ENCODE assay signal across 14 mouse cellular contexts in genomic region chr6:21722238-21722637, GRCm38 (mm10).
"Had no signal": no experiment of that assay in that cellular context is flagged by ENCODE, and none has a peak within 500 bp of the region (broad histone marks: within the 10 kb centered on the region; RNA-seq: fewer than 3 reads in every experiment).

No protein-coding gene starts in this region.

- H3K27me3 ChIP-seq: limb, embryonic 13.5 days; liver, embryonic 12.5 days; liver, embryonic 15.5 days; midbrain, embryonic 12.5 days; midbrain, embryonic 15.5 days; stomach, embryonic 15.5 days had no signal

- H3K36me3 ChIP-seq: limb, embryonic 10.5 days; limb, embryonic 13.5 days; liver, embryonic 12.5 days; liver, embryonic 15.5 days; midbrain, embryonic 12.5 days; midbrain, embryonic 15.5 days; stomach, embryonic 15.5 days had no signal

- H3K9ac ChIP-seq: limb, embryonic 13.5 days; liver, embryonic 12.5 days; liver, embryonic 15.5 days; midbrain, embryonic 12.5 days; midbrain, embryonic 15.5 days; stomach, embryonic 15.5 days had no signal

- H3K4me1 ChIP-seq: limb, embryonic 10.5 days; liver, embryonic 12.5 days; liver, embryonic 15.5 days; midbrain, embryonic 12.5 days; midbrain, embryonic 15.5 days; stomach, embryonic 15.5 days had no signal

- H3K4me3 ChIP-seq: limb, embryonic 10.5 days; limb, embryonic 13.5 days; liver, embryonic 12.5 days; liver, embryonic 15.5 days; midbrain, embryonic 12.5 days; midbrain, embryonic 15.5 days; stomach, embryonic 15.5 days had no signal

- H3K9me3 ChIP-seq: limb, embryonic 10.5 days; limb, embryonic 13.5 days; liver, embryonic 12.5 days; liver, embryonic 15.5 days; midbrain, embryonic 12.5 days; midbrain, embryonic 15.5 days; stomach, embryonic 15.5 days had no signal

- H3K4me2 ChIP-seq: limb, embryonic 13.5 days; liver, embryonic 12.5 days; liver, embryonic 15.5 days; midbrain, embryonic 12.5 days; midbrain, embryonic 15.5 days; stomach, embryonic 15.5 days had no signal

- H3K27ac ChIP-seq: limb, embryonic 10.5 days; limb, embryonic 13.5 days; liver, embryonic 12.5 days; liver, embryonic 15.5 days; macrophage; midbrain, embryonic 12.5 days; midbrain, embryonic 15.5 days; stomach, embryonic 15.5 days had no signal

- DNase-seq: kidney, adult 2 months; kidney, postnatal 10 days; kidney, postnatal 36 days; liver; lung, adult 18-20 months; thymus, postnatal 25 days had no signal
